Mouse (Mus musculus): ENCODE data around the gene Pcsk5.

Gene Pcsk5

DNA sequence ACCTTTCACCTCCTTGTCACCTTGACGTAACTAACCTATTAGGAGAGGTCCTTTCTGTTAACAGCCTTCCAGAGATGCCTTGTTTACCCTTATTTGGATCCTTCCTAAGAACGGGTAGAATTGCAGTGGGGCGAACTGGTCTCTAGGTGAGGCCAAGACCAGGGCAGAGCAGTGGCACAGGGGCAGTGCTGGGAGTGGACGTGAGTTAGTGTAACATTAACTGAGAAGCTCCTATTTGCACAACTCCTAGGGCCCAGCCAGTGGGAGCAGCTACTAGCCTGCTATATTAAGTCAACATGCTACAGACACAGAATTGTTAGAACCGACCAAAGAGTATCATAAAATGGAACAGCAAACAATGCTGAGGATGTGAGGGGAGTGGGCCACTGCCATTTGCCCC, 30.8 kb downstream of the Pcsk5 start:
- no peak for DNase-seq (ENCODE audit: low spot score in 2 of 2)

DNA sequence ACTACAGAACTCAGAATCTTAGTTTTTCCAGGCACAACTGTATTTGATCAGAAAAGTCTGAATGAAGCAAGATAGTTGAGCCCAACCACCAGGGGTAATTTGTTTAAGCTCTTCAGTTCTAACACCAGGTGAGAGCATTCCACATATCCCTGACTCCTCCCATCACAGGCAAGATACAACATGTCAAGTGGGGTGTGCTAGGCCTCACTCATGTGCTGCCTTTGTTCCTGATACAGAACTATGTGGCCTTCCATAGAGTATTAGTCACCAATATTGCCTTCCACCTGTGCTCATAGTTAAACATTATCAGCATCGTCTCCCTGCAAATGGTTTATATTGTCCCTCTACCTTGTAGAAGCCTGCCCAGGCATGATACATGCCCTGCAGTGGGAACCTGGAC, 36.6 kb downstream of the Pcsk5 start:
- DNase-seq (ENCODE audit: low spot score in 2 of 2) = no peak

DNA sequence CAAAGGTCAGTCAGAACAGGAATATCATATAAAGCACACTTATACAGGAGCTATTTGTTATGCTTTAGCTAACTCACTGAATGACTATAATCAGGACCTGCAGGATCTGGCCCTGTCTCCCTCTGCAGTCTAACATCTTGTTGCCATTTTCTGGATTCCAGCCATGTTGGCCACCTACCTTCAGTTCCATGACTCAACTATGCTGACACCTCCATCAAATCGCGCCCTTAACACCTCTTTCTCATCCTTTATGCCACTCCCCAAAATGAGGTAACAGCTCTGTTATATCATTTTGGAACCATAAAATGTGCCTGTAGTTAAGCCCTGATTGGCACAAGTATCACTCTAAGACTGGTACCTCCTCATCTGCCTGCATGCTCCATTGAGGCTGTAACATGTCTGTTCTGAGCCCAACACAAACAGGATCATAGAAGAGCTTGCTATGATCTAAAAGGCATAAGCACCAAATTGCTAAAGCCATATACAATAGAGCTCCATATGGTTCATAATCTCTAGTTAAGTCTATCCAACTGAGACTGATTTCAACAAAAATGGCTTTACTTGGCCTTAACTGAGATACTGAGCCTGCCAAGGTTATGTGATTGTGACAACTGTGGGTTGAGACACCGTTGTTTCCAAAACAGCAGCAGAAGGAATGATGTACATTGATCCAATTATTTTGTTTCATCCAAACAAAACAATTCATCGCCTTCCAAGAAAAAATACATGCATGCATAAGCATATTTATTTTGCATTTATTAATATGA, 37.8 kb downstream of the Pcsk5 start:
- no peak for DNase-seq (ENCODE audit: low spot score in 2 of 2)

DNA sequence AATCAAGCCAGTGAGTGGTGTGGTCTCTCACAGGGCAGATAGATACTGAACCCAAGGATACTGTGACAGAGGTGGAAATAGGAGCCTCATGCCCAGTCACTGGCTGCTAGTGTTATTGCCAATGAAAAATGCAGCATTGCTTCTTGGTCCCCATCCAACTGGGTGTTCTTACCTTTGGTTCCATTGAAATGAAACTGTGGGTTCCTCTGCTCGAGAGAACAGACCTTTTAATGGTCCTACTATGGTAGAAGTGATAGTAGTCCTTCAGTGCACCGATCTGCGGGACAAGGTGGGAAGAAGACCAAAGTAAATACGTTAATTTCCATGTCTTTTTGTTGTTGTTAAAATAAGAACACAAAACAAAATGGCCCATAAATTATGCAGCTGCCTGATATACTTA, 44.0 kb downstream of the Pcsk5 start:
- DNase-seq (ENCODE audit: low spot score in 2 of 2) = no peak

DNA sequence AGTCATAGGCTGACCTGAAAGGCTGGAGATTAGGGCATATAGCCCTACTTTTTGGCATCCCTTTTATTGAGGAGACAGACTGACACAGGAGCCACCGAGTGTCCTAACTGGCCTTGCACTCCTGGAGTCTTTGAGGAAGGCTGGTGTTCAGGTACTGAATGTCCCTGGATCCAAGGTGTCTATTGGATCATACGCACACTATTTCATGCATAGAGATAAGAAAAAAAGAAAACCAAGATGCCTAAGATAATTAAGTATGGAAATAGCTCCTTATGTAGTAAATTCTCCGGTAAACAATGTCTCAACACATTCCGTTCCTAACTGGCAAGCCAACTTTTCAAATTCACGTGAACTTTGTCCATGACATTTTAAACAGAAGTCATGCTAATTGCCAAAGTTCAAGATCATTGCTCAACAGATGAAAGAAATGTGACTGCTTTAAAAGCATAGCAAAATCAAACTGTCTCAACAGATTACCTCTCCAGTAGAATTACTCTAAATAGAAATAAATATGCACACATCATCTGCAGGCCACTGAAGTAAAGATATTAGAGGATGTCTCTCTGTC, 45.9 kb downstream of the Pcsk5 start:
- DNase-seq (ENCODE audit: low spot score in 2 of 2) = no peak

DNA sequence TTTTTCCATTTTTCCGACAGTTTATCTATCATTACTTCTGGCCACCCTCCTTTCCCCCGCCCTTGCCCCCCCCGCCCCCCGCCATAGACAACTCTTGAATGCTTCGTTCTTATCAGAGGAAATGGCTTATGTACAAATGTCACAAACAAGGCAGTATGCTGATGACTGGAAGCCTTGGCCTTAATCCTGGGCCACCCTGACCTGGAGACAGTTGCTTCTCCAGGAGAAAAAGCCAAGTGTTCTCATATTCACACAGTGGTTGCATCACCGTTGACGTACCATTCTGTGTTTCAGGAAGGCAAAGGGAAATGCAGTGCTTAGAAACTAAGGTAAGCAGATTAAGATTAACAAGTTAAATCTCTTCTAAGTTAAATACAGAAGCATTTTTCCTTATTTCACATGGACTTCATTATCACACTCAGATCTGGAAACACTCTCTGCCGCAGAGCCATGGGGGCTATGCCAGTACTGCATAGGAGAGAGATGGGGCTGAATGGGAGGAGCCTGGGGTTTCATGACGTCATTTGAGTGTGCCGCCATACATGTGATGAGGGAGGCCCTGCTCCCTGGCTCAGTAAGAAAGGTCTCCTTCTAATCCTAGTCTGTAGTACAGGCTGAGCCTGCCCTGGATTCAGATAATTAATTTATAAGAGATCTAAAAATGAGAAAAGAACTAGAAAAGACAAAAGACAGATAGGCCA, 48.7 kb downstream of the Pcsk5 start:
- no peak for DNase-seq (ENCODE audit: low spot score in 2 of 2)

DNA sequence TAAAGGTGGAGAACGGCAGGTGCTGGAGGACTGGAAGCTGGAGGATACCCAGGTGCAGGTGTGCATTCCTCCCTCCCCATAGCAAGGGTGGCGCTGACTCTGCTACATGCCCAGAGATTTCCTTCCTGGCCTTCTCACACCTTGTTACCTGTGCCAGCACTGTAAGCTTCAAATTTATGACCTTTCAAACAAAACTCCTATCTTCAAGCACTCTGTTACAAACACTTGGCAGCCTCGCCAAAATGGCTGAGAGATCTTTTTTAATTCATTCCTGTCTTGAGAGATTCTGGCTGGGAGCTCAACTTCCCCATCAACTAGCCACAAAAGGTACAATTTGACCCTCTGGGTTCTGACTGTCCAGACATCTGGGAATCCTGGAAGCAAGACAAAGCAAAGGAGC, 50.7 kb downstream of the Pcsk5 start:
- no peak for DNase-seq (ENCODE audit: low spot score in 2 of 2)

DNA sequence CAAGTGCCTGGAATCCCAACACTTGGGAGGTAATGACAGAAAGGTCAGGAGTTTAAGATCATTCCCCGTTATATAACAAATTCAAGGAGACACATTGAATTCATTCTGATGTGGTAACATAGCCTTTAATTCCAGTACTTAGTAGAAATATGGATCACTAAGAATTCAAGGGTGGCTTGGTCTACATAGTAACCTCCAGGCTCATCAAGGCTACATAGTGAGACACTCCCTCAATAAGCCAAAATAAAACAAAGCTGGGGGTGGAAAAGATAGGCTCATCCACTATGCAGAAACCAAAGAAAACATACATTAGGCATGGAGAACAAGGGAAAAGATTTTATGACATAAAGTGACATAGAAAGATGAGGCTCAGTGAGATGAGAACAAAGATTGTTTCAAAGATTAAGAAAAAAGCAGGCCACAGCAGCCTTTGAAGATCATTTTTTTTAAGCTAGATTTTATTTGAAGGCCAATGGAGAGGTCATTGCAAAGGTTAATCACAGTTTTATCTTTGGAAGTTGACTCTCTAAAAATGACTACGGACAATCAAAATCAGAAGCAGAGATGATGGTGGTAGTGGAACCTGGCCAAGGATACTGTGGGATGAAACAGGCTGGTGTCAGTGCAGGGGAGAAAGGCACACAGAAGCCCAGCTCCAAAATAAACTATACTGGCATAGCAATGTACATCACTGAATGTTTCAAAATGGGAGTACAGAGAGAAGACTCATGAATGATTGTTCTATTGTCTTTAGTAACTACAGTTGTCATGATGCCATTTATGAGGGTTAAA, 52.8 kb downstream of the Pcsk5 start:
- no peak for DNase-seq (ENCODE audit: low spot score in 2 of 2)

DNA sequence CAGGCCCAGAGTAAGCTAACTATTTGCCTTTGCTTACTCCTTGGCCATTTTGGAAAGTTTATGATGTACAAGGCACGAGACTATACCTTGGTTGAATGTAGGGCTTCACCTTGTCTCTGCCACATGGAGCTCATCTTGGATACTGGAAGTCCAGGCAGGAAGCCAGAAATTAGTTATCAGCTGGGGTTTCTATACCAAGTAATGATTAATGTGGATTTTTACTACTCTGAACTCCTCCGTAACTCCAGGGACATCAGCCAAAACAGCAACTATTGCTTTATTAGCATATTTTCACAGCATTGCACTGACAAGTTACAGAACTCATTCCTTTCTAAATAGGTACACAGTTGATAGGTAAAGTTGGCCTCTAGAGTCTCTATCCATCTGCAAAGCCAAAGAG, 54.2 kb downstream of the Pcsk5 start:
- DNase-seq (ENCODE audit: low spot score in 2 of 2) = no peak

DNA sequence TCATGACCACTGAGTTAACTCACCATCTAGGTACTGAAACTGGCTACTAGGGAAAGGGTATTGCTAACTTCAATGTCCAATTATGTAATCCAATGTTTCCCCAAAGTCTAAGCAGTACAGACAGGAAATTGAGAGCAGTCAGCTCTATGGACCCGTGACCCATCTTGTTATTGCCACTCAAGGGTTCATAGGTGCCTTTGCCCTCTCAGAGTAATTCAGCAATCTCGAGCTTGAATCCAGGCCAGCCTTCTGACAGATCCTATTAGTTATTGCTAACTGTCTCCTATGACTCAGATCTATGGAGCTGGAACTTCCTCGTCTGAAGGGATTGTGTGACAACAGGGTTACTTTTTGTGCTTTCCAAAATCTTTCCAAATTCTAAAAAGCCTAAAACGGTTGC, 56.1 kb downstream of the Pcsk5 start:
- DNase-seq (ENCODE audit: low spot score in 2 of 2) = no peak

DNA sequence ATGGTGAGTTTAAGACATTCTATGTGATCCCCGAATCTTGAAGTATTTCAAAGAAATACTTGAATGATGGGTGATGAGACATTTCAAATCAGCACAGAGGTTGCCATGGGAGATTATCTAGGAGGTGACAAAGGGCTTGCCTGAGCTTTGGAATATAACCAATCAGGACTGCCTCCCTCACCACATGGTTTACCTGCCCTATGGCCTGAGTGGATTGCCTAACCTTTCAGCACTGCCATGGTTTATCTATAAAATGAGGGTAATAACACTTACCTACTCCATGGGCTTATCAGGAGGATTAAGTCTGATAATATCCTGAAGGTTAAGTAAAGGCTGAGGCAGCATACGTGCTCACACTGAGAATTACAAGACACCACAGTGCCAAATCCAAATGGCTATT, 61.5 kb downstream of the Pcsk5 start:
- no peak for DNase-seq (ENCODE audit: low spot score in 2 of 2)

DNA sequence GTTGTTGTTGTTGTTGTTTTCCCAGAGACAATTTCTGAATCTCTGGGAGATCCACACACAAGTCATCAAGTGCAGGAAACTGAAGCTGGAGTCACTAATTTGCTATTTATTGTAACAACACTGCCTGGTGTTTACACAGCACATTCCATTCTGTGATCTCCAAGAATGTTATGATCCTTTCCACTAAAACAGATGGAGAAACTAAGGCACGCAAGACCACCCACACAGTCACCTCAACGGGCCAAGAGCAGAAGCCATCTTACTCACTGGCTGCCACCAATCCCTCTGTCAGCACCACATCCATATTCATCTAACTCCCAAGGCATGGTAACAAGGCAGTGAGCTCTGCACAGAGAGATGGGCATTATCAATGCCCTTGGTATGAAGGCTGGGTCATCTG, 62.3 kb downstream of the Pcsk5 start:
- DNase-seq (ENCODE audit: low spot score in 2 of 2) = no peak

DNA sequence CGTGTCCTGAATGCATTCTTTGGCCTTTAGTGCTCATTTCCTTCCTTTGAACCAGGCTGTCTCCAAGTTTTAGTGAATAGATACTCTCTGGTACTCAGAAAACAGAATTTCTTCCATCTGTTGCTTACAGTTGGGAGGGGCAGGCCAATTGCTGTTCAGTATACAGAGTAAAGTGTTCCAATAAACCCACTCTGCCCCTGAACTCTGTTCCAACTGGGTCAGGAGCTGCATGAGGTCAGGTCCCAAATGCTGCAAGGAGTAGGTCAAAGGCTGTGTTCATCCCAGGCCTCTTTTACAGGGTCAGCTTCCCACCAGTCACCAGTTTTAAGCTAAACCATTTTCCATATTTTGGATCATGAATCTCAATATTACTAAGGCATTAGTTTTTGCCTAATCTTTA, 63.4 kb downstream of the Pcsk5 start:
- no peak for DNase-seq (ENCODE audit: low spot score in 2 of 2)

DNA sequence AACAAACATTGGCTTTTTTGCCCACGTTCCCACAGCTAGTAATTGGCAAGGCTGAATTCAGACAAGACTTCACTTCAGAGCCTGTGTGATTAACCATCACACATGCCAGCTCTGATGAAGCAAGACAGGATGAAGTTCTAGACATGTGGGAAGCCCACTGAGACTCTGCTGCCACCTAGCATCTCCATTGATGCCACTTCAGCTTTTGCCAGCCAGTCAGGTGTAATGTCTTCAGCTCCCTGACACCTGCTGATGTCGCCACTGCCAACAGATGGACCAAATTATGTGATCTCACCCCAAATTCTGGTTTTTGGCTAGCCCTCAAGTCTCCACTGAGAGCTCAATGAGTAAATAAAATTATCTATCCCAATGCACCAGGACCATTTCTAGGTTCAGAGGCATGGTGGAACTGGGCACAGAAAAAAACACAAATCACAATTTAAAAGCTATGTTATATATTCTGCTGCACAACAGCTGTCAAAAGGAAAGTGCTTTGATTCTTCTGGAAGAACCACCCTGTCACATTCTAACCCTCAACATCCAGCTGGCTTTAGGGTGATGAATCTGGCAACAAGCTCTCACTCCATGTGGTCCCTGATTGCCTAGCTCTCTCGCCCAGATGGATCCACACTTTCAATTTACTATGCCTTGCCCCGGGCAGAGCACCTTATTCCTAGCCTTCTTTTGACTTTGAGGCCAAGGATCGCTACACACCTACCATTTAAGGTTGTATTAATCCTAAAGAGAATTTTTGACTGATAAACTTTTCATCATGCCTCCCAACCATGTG, 67.6 kb downstream of the Pcsk5 start:
- no peak for DNase-seq (ENCODE audit: low spot score in 2 of 2)

DNA sequence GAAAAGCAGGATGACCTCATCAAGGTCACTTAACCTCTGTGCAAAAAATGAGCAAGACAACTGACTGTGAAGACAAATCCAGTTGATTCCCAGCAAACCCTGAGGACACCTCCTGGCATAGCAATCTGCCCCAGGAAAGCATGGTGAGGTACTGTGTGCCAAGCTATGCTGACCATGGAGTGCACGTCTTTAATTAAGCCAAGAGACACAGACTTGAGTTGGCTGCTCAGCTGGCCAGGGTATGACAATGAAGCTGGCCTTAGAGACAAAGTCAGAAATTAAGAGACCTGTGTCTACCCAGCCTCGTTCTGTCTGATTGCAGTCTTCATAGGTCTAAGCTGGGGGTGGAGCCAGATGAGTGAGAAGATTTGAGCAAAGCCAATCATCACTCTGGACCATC, 72.4 kb downstream of the Pcsk5 start:
- no peak for DNase-seq (ENCODE audit: low spot score in 2 of 2)

DNA sequence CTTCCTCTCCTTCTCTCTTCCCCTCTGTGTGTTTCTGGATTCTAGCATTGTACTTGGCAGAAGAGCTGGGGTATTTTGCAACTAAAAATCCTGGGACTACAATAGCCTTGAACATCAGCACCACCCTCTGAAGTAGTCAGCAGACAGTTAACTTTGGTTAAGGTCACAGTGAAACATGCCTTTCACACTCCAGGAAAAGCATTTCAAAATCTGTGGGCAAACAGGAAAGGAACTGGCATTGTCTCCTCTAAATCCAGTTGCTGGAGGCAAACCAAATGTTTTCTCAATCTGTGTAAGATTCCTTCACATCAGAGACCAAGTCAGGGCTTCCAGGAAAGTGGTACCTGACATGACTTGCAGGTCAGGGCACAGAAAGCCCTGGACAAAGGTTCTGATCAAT, 74.7 kb downstream of the Pcsk5 start:
- no peak for DNase-seq (ENCODE audit: low spot score in 2 of 2)

DNA sequence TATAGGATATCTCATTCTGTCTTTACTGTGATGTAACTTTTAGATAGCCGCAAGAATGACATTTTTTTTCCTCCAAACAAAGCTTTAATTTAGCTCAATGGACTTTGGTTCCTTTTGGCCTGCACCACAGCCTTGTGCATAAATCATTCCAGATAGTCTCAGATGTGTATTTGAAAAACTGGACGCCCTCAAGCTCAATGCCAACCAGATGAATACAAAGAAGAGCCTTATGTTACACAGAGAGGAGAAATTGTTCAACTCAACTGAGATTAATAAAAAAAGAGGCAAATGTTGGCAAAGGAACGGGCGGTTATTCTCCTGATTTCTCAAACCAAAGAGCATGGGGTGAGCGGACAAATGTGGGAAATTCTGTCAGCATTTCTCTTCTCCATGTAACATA, 75.8 kb downstream of the Pcsk5 start:
- no peak for DNase-seq (ENCODE audit: low spot score in 2 of 2)

DNA sequence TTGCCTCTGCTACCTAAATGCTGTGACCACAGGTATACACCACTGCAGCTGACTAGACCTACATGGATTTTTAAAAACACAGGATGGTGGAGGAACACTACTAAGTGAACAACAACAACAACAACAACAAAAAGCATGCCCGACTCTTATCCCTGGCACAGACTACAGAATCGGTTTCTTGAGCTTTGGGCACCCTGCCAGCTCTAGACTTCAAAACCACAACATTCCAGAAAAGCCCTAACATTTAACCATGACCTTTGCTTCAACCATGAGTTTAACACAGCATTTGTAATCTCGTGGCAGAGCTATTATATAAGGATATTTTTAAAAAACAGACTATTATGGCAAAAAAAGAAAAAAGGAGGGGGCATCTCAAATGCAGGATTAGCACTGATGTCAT, 84.6 kb downstream of the Pcsk5 start:
- DNase-seq (ENCODE audit: low spot score in 2 of 2) = no peak

DNA sequence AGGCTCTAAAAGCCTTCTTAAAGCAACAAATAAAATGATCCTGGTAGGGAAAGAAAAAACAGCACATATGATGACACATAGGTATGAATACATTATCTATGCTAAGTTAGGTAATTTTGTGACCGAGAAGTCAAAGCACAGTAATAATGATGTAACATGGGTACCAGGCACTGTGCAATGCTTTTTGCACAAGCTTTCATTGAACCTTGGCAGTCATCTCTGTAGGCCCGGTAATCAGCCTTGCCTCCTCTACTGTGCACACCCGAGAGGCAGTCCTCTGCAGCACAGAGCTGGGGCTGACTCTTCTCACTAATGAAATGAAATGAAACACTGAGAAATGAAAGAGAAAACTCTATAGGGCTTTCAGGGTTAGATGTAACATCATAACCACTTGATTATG, 89.1 kb downstream of the Pcsk5 start:
- DNase-seq (ENCODE audit: low spot score in 2 of 2) = no peak

DNA sequence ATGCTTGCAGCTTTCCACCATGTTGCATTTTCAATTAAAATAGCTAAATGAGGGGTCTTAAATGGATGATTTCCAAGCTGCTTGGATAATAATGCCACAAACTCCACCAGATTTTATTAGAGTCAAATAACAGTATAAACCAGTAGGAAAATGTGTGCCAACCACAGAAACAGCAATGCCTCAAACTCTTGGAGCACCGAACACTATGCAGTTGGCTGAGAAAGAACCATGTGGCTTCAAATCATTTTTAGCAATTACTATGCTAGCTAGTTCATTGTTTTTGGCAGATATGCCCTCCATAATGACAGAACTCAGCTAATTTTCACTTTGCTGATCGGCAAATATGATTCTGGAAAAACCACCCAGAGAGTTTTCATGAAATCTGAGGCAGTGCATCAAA, 92.1 kb downstream of the Pcsk5 start:
- DNase-seq (ENCODE audit: low spot score in 2 of 2) = no peak

DNA sequence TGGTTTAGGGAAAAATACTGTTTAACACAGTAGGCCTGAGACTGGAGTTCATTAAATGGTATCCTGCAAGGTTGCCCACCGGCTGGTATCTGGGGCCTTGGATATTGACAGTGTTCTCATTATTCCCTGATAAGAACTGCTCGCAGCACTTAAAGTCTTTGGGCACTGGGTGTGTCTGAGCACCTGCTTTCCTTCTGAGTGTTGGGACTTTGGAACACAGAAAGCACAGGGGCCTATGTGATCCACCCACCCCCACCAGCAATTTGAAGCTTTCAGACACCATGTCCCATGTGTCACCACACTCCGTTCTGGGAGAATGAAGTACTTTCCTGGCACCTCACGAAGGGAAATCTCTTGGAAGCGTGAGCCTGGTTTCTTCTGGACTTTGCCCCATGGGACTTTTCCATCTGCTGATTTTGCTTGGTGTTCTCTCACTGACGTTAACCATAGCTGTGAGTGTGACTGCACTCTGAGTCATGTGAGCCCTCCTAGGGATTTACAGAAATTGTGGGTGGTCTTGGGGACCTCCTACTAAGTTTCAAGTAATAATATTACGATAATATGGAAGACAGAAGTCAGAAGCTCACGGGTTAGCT, 92.9 kb downstream of the Pcsk5 start:
- DNase-seq (ENCODE audit: low spot score in 2 of 2) = no peak

Measured in spleen, postnatal 14 days (tissue).